Mouse (Mus musculus) liver (tissue): ENCODE results near the gene Skint8.
"Not testable (repeated sequence)": the region's sequence is repeated elsewhere in the genome, so short reads cannot be mapped to it uniquely, and the experiment has no call there.

ENCODE experiments used
- DNase-seq: peaks from one replicate; pipeline ENCODE4 v3.0.0-alpha.2; 2020; ENCODE audit warnings: mixed read lengths

Skint8 gene

DNA sequence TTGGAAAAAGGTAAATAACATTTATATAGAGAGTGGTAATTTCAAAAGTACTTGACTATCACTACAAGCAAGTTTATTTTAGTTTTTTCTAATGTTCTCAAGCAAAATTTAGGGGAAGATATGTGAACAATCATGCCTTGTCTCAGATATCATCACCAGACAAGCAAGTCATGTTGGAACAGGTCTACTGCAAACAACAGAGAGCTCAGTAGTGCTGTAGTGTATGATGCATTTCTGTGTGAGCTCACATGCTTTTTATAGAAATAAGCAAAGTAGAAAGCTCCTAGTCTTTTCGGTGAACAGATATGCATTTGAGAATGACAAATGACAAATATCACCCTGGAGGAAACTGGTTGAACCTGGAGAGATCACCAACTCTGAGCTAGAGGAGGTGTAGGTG lies at the start of gene Skint8:
Gene Skint8 (plus strand): TSS at position 301 of the 400 bp plus-strand sequence.
- DNase-seq, result no peak

DNA sequence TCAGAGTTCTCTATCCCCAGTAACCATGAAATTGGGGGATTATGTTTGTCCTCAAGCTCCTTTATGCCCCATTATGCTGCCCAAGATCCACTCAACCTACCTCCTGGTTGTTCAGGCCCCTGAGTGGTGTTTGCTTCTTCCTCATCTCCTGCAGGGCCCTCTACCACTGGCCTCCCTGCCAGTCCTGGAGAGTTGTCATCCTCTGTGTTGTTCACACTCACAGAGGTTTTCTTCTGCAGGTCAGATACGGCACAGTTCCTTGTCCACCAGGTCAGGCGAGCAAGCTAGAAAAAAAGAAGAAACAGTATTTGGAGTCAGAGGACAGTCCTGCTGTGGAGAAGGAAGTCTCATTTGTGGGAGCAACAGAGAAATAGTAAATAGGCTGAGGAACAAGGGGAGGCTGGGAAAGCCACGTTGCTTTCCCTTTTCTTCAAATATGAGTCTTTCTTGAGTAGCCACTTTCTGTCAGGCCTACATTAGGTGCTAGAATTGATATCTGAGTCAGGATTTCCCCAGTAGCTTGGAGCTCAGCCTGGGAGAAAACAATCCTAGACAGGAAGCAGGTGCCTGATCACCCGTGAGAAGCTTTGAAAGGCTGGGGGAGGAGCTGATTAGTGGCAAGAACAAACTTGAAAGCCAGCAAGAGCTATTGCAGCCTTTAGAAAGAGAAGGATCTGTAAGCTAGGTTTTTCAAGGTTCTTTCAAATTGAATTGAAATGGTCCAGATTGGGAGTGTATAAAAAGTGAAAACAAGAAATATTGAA lies 38.9 kb upstream of the Skint8 start:
- no peak for DNase-seq

DNA sequence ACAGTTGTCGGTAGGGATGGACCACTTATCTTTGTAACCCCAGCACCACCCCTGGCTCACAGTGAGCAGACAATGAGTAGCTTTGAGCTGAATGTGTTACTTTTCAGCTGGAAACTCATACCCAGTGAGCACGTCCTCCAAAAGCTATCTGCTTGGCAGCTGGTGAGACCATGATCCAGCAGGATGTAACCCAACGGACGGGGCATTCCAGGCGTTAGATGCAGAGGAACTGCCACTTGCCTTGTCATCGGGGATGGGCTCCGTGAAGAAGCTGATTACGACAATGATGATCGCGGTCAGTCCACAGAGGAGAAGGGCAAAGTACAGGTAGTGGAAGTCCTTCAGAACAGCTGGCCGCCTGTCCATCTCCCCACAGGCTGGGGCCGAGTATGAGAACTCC lies 35.6 kb upstream of the Skint8 start:
- no peak for DNase-seq

DNA sequence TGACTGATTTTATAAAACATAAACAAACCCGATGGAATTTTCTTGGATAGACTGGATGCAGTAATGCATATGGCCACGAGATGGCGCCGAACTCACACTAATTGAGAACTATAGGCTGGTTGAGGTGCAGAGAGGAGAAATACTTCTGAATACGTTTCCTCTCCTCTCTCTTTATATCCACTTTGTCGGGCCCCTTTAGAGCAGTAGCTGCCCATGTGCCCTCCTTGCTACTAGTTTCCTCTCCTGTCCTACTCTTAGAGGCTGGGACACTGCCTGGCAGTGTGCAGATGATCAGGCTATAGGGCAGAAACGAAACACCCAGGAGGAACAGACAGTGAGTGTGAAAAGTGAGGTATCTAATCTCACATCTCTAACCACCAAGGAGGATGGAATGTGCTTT lies 33.2 kb upstream of the Skint8 start:
- DNase-seq, result peak; percentile 38

DNA sequence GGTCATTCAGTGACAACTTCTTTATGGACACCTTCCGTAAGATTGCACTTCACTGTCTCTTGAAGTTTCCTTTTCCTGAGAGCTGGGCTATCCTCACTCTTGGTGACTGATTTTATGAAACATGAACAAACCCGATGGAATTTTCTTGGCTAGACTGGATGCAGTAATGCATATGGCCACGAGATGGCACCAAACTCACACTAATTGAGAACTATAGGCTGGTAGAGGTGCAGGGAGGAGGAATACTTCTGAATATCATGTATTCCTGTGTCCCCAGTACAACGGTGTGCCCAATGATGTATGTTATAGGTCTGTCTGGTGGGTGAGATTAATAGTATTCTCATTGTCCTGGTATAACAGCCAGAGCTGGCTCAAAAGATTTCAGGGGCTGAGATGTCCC lies 32.6 kb upstream of the Skint8 start:
- DNase-seq, result peak; percentile 34

DNA sequence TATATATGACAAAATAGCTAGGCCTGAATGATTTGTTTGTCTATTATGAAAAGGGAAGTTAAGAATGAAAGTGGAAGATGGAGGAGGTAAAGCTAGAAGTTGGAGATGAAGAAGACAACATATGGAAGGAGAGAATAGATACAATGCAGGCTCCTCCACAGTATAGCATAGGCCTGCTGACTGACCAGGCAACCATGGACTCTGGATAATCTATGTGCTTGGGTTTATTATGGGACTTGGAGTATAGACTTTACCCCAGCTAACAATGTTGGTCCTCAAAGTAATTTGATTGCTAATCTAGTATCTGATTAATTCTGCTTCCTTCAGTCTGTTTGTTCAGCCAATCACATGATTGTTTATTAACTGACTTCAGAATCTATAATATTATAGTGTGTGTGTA lies 27.1 kb upstream of the Skint8 start:
- no peak for DNase-seq

DNA sequence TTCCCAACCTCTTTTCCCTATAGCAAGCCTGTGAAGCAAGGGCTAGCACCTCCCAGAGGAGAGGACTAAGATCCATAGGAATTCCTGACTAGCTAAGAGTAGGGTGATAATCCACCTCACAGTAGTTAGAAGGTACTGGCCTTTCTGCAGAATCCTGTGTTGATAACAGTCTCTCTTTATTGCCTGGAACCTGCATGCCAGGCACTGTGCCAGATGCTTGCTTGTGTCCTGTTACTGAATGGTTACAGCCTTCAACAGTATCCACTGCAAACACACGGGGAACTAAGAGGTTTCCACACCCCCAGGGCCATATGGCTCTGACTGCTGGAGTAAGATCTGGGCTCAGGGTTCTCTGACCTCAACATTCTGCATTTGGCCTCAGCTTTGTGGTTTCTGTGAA lies 21.4 kb upstream of the Skint8 start:
- DNase-seq, result no peak

DNA sequence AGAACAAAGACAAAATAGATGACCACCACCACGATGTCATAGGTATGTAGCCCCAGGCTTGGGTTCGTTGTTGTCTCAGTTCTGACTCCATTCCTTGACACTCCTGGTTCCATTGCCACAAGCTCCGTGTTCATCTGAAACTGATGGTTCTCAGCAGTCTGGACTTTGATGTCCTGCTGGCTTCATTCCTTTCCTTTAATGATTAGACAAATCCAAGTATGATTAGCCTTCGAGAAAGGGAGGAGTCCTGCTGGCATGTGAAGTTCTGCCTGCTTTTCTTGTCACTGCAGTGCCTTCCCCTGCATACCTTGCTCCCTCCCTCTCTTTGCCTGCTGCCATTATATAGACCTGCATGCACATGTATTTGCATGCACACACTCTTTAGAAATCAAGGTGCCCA lies 20.6 kb upstream of the Skint8 start:
- DNase-seq, result no peak

DNA sequence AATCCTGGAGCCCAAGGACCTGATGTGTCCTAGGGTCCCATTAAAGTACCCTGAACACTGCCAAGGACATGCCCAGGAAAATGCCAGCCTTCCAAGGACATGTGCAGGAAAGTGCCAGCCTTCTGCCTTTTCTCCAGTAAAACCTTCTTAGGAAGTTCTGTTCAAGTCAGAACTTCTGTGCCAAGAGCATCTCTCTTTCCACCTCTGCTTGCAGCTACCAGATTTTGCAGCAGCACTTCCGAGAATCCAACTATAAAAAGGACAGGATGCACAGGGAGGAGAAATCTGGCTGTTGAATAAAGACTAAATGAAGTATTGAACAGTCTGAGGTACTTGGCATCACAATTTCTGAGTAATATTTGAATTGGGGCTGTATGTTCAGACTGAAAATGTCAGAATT lies 18.7 kb upstream of the Skint8 start:
- not testable (repeated sequence) for DNase-seq

DNA sequence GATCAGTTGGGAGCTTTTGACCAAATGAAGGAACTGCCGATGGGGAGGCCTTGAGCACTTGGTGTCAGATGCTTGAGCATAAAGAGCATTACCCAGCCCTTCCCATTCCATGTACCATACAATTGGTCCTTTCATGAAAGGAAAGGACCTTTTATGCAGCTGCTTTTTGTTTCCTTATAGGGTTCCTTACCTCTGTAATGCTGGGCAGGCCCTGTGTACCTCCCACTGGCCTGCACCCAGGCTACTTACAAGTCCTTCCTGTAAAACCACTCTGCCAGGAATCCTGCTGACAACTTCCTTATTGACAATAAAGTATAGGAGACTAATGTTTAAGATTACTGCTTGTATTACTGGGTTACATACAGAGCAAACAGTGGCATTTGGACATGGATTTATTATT lies 17.7 kb upstream of the Skint8 start:
- no peak for DNase-seq

DNA sequence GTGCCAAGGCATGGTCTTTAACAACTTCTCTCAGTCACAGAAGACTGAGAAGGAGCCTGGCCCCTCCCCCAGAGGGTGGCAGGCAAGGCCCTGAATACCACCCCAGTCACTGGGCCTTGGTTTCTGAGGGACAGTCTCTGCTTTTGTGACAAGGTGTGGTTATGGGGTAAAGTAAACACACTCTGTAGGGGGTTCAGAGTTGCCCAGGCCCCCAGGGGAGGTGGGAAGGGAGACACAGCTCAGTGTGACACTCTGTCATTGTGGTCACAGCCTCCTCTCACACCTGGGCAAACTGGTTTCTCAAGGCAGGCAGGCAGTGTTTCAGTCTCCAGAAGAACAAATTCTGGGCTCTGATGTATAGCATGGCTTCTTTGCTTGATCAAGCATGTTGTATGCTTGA lies 16.4 kb upstream of the Skint8 start, which contains the start of gene Slc5a9:
Gene Slc5a9 (minus strand): TSS at position 144 of the 400 bp plus-strand sequence.
- DNase-seq, result no peak

DNA sequence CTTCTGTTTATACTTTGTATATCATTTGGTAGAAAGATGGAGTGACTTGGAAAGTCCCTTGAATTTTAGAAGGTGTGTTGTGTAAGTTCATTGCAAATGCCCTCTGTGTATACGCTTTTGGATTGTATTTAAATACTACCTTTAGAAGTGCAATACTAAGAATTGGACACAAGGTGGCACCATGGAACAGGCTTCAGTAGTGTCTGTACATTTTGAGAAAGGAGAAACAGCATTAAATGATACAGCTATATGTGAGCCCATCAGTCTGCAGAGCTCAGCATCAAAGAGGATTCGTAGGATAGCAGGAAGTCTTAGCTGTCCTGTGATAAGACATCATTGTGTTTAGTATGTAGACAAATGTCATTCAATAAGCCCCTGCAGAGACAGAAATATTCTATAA lies 11.3 kb upstream of the Skint8 start:
- no peak for DNase-seq

DNA sequence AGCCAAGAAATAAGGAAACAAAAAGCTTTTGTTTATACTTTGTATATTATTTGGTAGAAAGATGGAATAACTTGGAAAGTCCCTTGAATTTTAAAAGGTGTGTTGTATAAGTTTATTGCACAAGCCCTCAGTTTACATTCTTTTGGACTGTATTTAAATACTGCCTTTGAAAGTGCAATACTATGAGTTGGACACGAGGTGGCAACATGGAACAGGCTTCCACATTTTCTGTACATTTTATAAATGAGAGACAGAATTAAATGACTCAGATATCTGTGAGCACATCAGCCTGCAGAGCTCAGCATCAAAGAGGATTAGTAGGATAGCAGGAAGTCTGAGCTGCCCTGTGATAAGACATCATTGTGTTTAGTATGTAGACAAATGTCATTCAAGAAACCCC lies 42.1 kb downstream of the Skint8 start:
- no peak for DNase-seq

DNA sequence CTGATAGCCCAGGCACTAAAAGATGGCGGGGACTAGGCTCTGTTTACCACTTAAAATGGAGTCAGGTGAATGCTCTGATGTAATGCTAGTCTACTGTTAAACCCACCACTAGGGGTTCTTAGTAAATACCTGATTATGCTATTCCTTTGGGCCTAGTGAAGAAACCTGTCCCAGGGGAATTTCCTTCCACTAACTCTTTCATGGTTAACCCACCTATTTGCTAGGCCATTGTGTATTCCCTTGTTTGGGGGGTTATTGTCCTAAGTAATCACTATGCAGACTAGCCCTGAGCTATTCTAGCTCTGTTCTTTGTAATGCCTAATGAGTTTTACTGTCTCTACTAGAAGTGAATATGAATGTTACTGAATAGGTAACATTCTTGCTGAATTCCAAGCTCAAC lies 44.0 kb downstream of the Skint8 start:
- not testable (repeated sequence) for DNase-seq

DNA sequence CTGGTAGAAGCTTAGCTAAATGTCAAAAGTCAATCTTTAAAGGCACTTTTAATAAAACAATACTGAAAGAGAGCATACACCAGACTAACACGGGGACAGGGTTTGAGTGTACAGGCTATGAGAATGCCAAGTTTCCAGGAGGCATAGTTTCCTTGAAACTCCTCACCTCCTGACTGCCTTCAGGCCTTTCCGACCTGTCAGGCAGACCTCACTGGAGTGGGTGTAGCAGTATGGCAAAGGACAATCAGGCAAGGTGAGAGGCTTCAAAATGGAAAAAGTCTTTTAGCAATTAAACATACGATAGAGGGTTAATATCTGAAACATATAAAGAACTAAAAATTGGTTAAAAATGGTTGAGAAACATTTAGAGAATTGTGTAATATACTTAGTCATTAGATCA lies 44.5 kb downstream of the Skint8 start:
- DNase-seq, result no peak

DNA sequence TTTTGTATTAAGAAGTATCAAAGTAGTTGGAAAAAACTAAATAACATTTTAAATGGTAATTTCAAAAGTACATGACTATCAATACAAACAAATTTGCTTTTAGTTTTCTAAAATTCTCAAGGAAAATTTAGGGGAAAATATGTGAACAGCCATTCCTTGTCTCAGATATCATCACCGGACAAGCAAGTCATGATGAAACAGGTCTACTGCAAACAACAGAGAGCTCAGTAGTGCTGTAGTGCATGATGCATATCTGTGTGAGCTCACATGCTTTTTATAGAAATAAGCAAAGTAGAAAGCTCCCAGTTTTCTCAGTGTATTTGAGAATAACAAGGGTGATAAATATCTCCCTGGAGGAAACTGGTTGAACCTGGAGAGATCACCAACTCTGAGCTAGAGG lies 53.4 kb downstream of the Skint8 start, which contains the start of gene Skint7:
Gene Skint7 (plus strand): TSS at position 301 of the 400 bp plus-strand sequence.
- DNase-seq, result no peak
